In genomic region chr5:134332743-134333142, GRCm38 (mm10) we compare ENCODE assay signal across 9 mouse cellular contexts. TPM values are rescaled to one million over a fixed set of nuclear protein-coding genes. Genes with fewer than 3 reads are reported as not detected.
DNase-seq lines count a peak whose midpoint lies in the region; ATAC-seq and TF ChIP-seq lines count a peak whose summit lies in the region.
"Had no signal": no experiment of that assay in that cellular context is flagged by ENCODE, and none has a peak within 500 bp of the region (broad histone marks: within the 10 kb centered on the region; RNA-seq: fewer than 3 reads in every experiment).

No protein-coding gene starts in this region.

- no peaks in the 10 kb centered on the region for H3K27me3 ChIP-seq in forebrain, embryonic 12.5 days
- H3K27me3 ChIP-seq in forebrain, postnatal 0 days (ENCODE audit: insufficient read depth, low read length), result no peaks in the 10 kb centered on the region

- H3K4me2 ChIP-seq in forebrain, embryonic 12.5 days, result no peak overlapping the region
- H3K4me2 ChIP-seq in forebrain, postnatal 0 days (ENCODE audit: low read depth), result no peak overlapping the region

- no peak overlapping the region for H3K4me3 ChIP-seq in forebrain, embryonic 12.5 days (replicated peaks)
- no peak overlapping the region for H3K4me3 ChIP-seq in forebrain, postnatal 0 days (ENCODE audit: low read depth, low read length)
- H3K4me3 ChIP-seq: erythroblast, embryonic 14.5 days had no signal

- TF ChIP-seq CTCF in forebrain, postnatal 0 days (IDR thresholded peaks at IDR 0.05; ENCODE audit: low read depth), result no peak

- WGBS in forebrain, embryonic 12.5 days, result 25% methylated on average over 8 of the region's 8 CpGs
- 19% methylated on average over 8 of the region's 8 CpGs for WGBS in forebrain, postnatal 0 days

- H3K9me3 ChIP-seq in forebrain, embryonic 12.5 days, result no peaks in the 10 kb centered on the region
- no peaks in the 10 kb centered on the region for H3K9me3 ChIP-seq in forebrain, postnatal 0 days (ENCODE audit: low read length)

- H3K27ac ChIP-seq in forebrain, embryonic 12.5 days, result 0 out of 2 replicates have a peak overlapping the region, but pooled peaks have one; percentile 25
- no peak overlapping the region for H3K27ac ChIP-seq in forebrain, postnatal 0 days (ENCODE audit: low read depth, low read length)

- no peak for ATAC-seq in forebrain, embryonic 12.5 days (ENCODE audit: low FRiP score)
- ATAC-seq in forebrain, postnatal 0 days, result no peak

- DNase-seq in forebrain, postnatal 0 days, result no peak
- peak; percentile 87 for DNase-seq in ES-CJ7 (ENCODE audit: low read depth, low spot score)
- peak; percentile 45 for DNase-seq in kidney, adult 9 months
- peak; percentile 72 for DNase-seq in naive thymus-derived CD4-positive, alpha-beta T cell, adult 2 months (ENCODE audit: low read depth)
- no peak for DNase-seq in gastrocnemius, adult 8-10 months (ENCODE audit: low spot score in 2 of 2)
- DNase-seq in cerebellum, adult 9-11 months, result no peak
- no peak for DNase-seq in adrenal gland, postnatal 25 days

- no peaks in the 10 kb centered on the region for H3K36me3 ChIP-seq in forebrain, embryonic 12.5 days (replicated peaks)
- no peaks in the 10 kb centered on the region for H3K36me3 ChIP-seq in forebrain, postnatal 0 days (ENCODE audit: insufficient read depth)

- no peak overlapping the region for H3K9ac ChIP-seq in forebrain, embryonic 12.5 days
- no peak overlapping the region for H3K9ac ChIP-seq in forebrain, postnatal 0 days

- peaks cover 4% of the 10 kb centered on the region for H3K4me1 ChIP-seq in forebrain, embryonic 12.5 days
- H3K4me1 ChIP-seq in forebrain, postnatal 0 days (ENCODE audit: insufficient read depth), result no peaks in the 10 kb centered on the region

RNA-seq across cellular contexts. Expression of gene Gtf2i, which starts 18.2 kb away (rescaled TPM):
- 245 and 247 TPM in 2 replicates for polyA plus RNA-seq in forebrain, embryonic 12.5 days (2016; fragmentation: Nextera tagmentation; extraction: Ambion mirVana)
- total RNA-seq in forebrain, postnatal 0 days (2014; rRNA removed), result 98.3 and 120 TPM in 2 replicates
- polyA plus RNA-seq in forebrain, postnatal 0 days (2015; fragmentation: Nextera tagmentation; extraction: Ambion mirVana), result 62.7 and 85.6 TPM in 2 replicates
- total RNA-seq in gastrocnemius, adult 8-10 months (2022), result 100 to 1,000 TPM; 109 to 119 (median 112) TPM
- 236 and 293 TPM in 2 replicates for total RNA-seq in adrenal gland, postnatal 25 days (2021)

Comparison
In these comparisons a context has a peak if more than half of its experiments do, and no peak if none do; other contexts are left out.
1. DNase-seq: peak in ES-CJ7 (single experiment), kidney, adult 9 months (single experiment) and naive thymus-derived CD4-positive, alpha-beta T cell, adult 2 months (single experiment); none in forebrain, postnatal 0 days (single experiment), gastrocnemius, adult 8-10 months (0 of 2), cerebellum, adult 9-11 months (single experiment) and adrenal gland, postnatal 25 days (single experiment).